Mouse (Mus musculus) heart, postnatal 0 days (tissue): ENCODE data around the gene Arhgef10l. TPM values are rescaled to one million over a fixed set of nuclear protein-coding genes. Genes with fewer than 3 reads are reported as not detected.

Experiments
- ATAC-seq: fragments of 200-750 bp; cut with Nextera tagmentation; 2 replicates; pipeline ENCODE4 v1.8.0; 2017; ENCODE audit warnings: low read depth, moderate number of reproducible peaks, moderate library complexity; ENCODE audit not compliant: insufficient read depth
- DNase-seq: peaks from one replicate; pipeline ENCODE4 v3.0.0-alpha.2; 2016; ENCODE audit warnings: low spot score
- H3K27ac ChIP-seq: fragments of 300-500 bp; sonication (generic); 2 replicates; pipeline ENCODE4 v1.5.1; 2014; ENCODE audit warnings: low read depth, mild to moderate bottlenecking
- H3K27me3 ChIP-seq: fragments of 300-500 bp; sonication (generic); 2 replicates; pipeline ENCODE4 v1.6.1; 2014; ENCODE audit warnings: low read length, mixed read lengths; ENCODE audit not compliant: control insufficient read depth, insufficient read depth
- H3K36me3 ChIP-seq: fragments of 300-500 bp; sonication (generic); replicated peaks from 2 replicates; pipeline ENCODE4 v1.6.1; 2014; ENCODE audit warnings: low read length, mixed read lengths; ENCODE audit not compliant: control insufficient read depth, insufficient read depth
- H3K4me1 ChIP-seq: fragments of 300-500 bp; sonication (generic); 2 replicates; pipeline ENCODE4 v1.6.1; 2014; ENCODE audit warnings: antibody characterized with exemption; ENCODE audit not compliant: control insufficient read depth, insufficient read depth
- H3K4me2 ChIP-seq: fragments of 300-500 bp; sonication (generic); 2 replicates; pipeline ENCODE4 v1.6.1; 2014; ENCODE audit warnings: low read depth, mild to moderate bottlenecking, low read length, moderate library complexity
- H3K4me3 ChIP-seq: fragments of 300-500 bp; sonication (generic); 2 replicates; pipeline ENCODE4 v1.5.1; 2014; ENCODE audit warnings: low read depth, low read length
- H3K9ac ChIP-seq: fragments of 300-500 bp; sonication (generic); replicated peaks from 2 replicates; pipeline ENCODE4 v1.6.1; 2014; ENCODE audit warnings: low read depth, low read length, mixed read lengths
- H3K9me3 ChIP-seq: fragments of 300-500 bp; sonication (generic); replicated peaks from 2 replicates; pipeline ENCODE4 v1.6.1; 2016; ENCODE audit warnings: low read length; ENCODE audit not compliant: control insufficient read depth
- CTCF ChIP-seq: IDR thresholded peaks from 2 replicates; pipeline ENCODE4 v1.5.1; 2016; ENCODE audit warnings: antibody characterized with exemption, control low read depth, low read depth
- EP300 ChIP-seq: IDR thresholded peaks from 2 replicates; pipeline ENCODE4 v1.6.1; 2016; ENCODE audit warnings: antibody characterized with exemption, low read depth
- WGBS: fragments of 180-500 bp; shearing (Covaris S2); extraction: QIAGEN DNeasy Blood & Tissue Kit; methylation state at CpG from one replicate; pipeline ENCODE4 v1.1.7; 2014; 5-methylcytosine and 5-hydroxymethylcytosine counted together
- polyA plus RNA-seq: library from polyadenylated mRNA; unstranded; fragments of >200 nt; fragmentation: Nextera tagmentation; extraction: Ambion mirVana; gene quantifications from 2 replicates; pipeline ENCODE4 v1.2.1, GENCODE M21; 2015
- total RNA-seq: library from RNA; depleted of rRNA; stranded (reverse); fragments of >200 nt; gene quantifications from 2 replicates; pipeline ENCODE4 v1.2.3, GENCODE M21; 2014; ENCODE audit warnings: low replicate concordance

The Arhgef10l gene
- total and polyA plus RNA-seq, 2 experiments from 2014 or later: 15.4 to 52.8 TPM

GRCm38 (mm10) chr4:140616894-140617293 lies 48.9 kb downstream of the Arhgef10l start:
- DNase-seq (no peak), ATAC-seq (no peak)
- H3K9ac ChIP-seq: peak overlapping the region; percentile 39; the same call in 1 of the 2 replicates
- peaks cover 23% of the 10 kb centered on the region for H3K4me1 ChIP-seq
- H3K27me3 ChIP-seq: no peaks in the 10 kb centered on the region
- H3K27ac ChIP-seq: peak overlapping the region; percentile 88
- WGBS: 93% methylated on average over 11 of the region's 11 CpGs
- no peaks in the 10 kb centered on the region for H3K36me3 ChIP-seq
- H3K4me3 ChIP-seq: no peak overlapping the region
- H3K9me3 ChIP-seq: no peaks in the 10 kb centered on the region
- TF ChIP-seq EP300 (no peak), CTCF (no peak)
- no peak overlapping the region for H3K4me2 ChIP-seq

GRCm38 (mm10) chr4:140616196-140616595 lies 49.6 kb downstream of the Arhgef10l start:
- Histone ChIP-seq H3K27me3 (no peaks in the 10 kb centered on the region), H3K4me2 (no peak overlapping the region), H3K27ac (no peak overlapping the region; the same call in 1 of the 2 replicates), H3K9ac (no peak overlapping the region; the same call in 1 of the 2 replicates), H3K36me3 (no peaks in the 10 kb centered on the region), H3K4me3 (no peak overlapping the region), H3K4me1 (peaks cover 26% of the 10 kb centered on the region), H3K9me3 (no peaks in the 10 kb centered on the region)
- no peak for TF ChIP-seq EP300
- no peak for TF ChIP-seq CTCF
- DNase-seq: no peak
- ATAC-seq: no peak
- WGBS: 46% methylated on average over 7 of the region's 7 CpGs

GRCm38 (mm10) chr4:140615771-140616170 lies 50.0 kb downstream of the Arhgef10l start:
- no peak for DNase-seq
- Histone ChIP-seq H3K4me2 (no peak overlapping the region), H3K4me3 (no peak overlapping the region), H3K9me3 (no peaks in the 10 kb centered on the region), H3K9ac (no peak overlapping the region), H3K27ac (no peak overlapping the region), H3K27me3 (no peaks in the 10 kb centered on the region), H3K4me1 (peaks cover 30% of the 10 kb centered on the region), H3K36me3 (no peaks in the 10 kb centered on the region)
- no peak for ATAC-seq
- TF ChIP-seq CTCF (no peak), EP300 (no peak)
- WGBS: 72% methylated on average over 7 of the region's 7 CpGs

- Histone ChIP-seq H3K4me3 (no peak overlapping the region), H3K9ac (no peak overlapping the region), H3K27me3 (no peaks in the 10 kb centered on the region), H3K4me2 (no peak overlapping the region), H3K36me3 (no peaks in the 10 kb centered on the region), H3K27ac (no peak overlapping the region), H3K9me3 (no peaks in the 10 kb centered on the region), H3K4me1 (peaks cover 37% of the 10 kb centered on the region)
- whole genome bisulfite sequencing: 91% methylated on average over 5 of the region's 5 CpGs
- DNase-seq: no peak
- no peak for ATAC-seq
- TF ChIP-seq CTCF: no peak
- no peak for TF ChIP-seq EP300
These were observed 51.3 kb downstream of the Arhgef10l start for GRCm38 (mm10) chr4:140614553-140614952.

- 88% methylated on average over 6 of the region's 6 CpGs for WGBS
These were observed 51.7 kb downstream of the Arhgef10l start for GRCm38 (mm10) chr4:140614145-140614544.

More at GRCm38 (mm10) chr4:140614145-140614544, 51.7 kb downstream of the Arhgef10l start:
- no peaks in the 10 kb centered on the region for H3K27me3 ChIP-seq
- no peaks in the 10 kb centered on the region for H3K36me3 ChIP-seq
- ATAC-seq (no peak), DNase-seq (no peak)
- TF ChIP-seq EP300 (no peak), CTCF (no peak)
- H3K4me2 ChIP-seq: no peak overlapping the region
- no peaks in the 10 kb centered on the region for H3K9me3 ChIP-seq
- H3K27ac ChIP-seq: no peak overlapping the region
- no peak overlapping the region for H3K9ac ChIP-seq
- no peak overlapping the region for H3K4me3 ChIP-seq
- H3K4me1 ChIP-seq: peaks cover 37% of the 10 kb centered on the region
